Mouse (Mus musculus): ENCODE measurements around the gene Gzmm.

DNA sequence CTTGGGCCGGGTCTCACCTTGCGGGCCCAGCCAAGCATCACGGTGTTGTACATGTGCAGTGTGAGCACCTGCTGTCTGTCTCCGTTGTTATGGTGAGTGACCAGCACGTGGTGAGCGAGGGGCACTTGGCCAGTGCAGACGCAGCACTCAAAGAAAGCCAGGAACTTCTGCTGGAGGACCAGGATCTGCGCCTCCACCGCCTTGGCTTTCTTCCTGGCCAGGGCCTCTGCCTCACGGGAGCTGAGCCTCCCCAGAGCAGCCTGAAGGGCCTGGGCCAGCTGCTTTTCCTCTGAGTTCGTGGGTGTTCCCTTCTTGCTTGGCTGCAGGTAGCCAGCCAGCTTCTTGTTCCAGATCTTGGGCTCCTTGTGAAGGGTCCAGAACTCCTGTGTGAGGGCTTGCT lies 54.3 kb downstream of the Gzmm start:
- TF ChIP-seq POLR2A (IDR thresholded peaks at IDR 0.05; ENCODE audit: extremely low read depth, insufficient read depth, low read length) (no peak), CTCF (IDR thresholded peaks at IDR 0.05; ENCODE audit: low read depth, low read length) (no peak)

All from liver, adult 2 months (tissue).